ENCODE assay signal across 25 mouse cellular contexts in genomic region chr8:115066550-115067058, GRCm38 (mm10).
"Had no signal": no experiment of that assay in that cellular context is flagged by ENCODE, and none has a peak within 500 bp of the region (broad histone marks: within the 10 kb centered on the region; RNA-seq: fewer than 3 reads in every experiment).

No protein-coding gene starts in this region.

- H3K4me1 ChIP-seq: hindbrain, embryonic 12.5 days; intestine, embryonic 15.5 days had no signal

- H3K9me3 ChIP-seq: heart, embryonic 13.5 days; heart, embryonic 15.5 days; hindbrain, embryonic 10.5 days; hindbrain, embryonic 12.5 days; intestine, embryonic 15.5 days; limb, embryonic 10.5 days; limb, embryonic 12.5 days had no signal

- H3K4me3 ChIP-seq: gastrocnemius, adult 2 months; heart, adult 2 months; heart, embryonic 13.5 days; heart, embryonic 15.5 days; hindbrain, embryonic 10.5 days; hindbrain, embryonic 12.5 days; intestine, embryonic 15.5 days; layer of hippocampus, adult 2 months; left cerebral cortex, adult 2 months; limb, embryonic 10.5 days; limb, embryonic 12.5 days had no signal

- H3K36me3 ChIP-seq: heart, embryonic 13.5 days; heart, embryonic 15.5 days; hindbrain, embryonic 10.5 days; hindbrain, embryonic 12.5 days; intestine, embryonic 15.5 days; limb, embryonic 10.5 days; limb, embryonic 12.5 days had no signal

- H3K27me3 ChIP-seq: heart, embryonic 13.5 days; heart, embryonic 15.5 days; hindbrain, embryonic 12.5 days; intestine, embryonic 15.5 days had no signal

- DNase-seq: gastrocnemius, adult 2 months; gastrocnemius, postnatal 10 days; gastrocnemius, postnatal 25 days; heart, adult 2 months; heart, postnatal 14 days; heart, postnatal 4 days; kidney, adult 18-20 months; kidney, adult 8-10 months; kidney, postnatal 10 days; kidney, postnatal 25 days; kidney, postnatal 4 days had no signal

- H3K27ac ChIP-seq: gastrocnemius, adult 2 months; heart, adult 2 months; heart, embryonic 13.5 days; heart, embryonic 15.5 days; hindbrain, embryonic 10.5 days; hindbrain, embryonic 12.5 days; hindbrain, embryonic 14.5 days; intestine, embryonic 15.5 days; layer of hippocampus, adult 2 months; left cerebral cortex, adult 2 months; limb, embryonic 10.5 days; limb, embryonic 12.5 days had no signal

- H3K4me2 ChIP-seq: heart, embryonic 11.5 days; heart, embryonic 13.5 days; heart, embryonic 15.5 days; hindbrain, embryonic 12.5 days; hindbrain, embryonic 14.5 days; intestine, embryonic 15.5 days; limb, embryonic 12.5 days had no signal

- ATAC-seq: hindbrain, embryonic 16.5 days; inflammation-experienced regulatory T-cells, adult 6 months; intestine, embryonic 15.5 days; intestine, postnatal 0 days had no signal

- H3K9ac ChIP-seq: heart, embryonic 13.5 days; heart, embryonic 15.5 days; hindbrain, embryonic 12.5 days; hindbrain, embryonic 14.5 days; intestine, embryonic 15.5 days; limb, embryonic 12.5 days had no signal
